Mouse (Mus musculus): ENCODE results near the gene Bloc1s6. TPM values are rescaled to one million over a fixed set of nuclear protein-coding genes. Genes with fewer than 3 reads are reported as not detected.

The Bloc1s6 gene
- total and polyA plus RNA-seq, 3 experiments: 15.3 to 23.9 (median 21.7) TPM

DNA sequence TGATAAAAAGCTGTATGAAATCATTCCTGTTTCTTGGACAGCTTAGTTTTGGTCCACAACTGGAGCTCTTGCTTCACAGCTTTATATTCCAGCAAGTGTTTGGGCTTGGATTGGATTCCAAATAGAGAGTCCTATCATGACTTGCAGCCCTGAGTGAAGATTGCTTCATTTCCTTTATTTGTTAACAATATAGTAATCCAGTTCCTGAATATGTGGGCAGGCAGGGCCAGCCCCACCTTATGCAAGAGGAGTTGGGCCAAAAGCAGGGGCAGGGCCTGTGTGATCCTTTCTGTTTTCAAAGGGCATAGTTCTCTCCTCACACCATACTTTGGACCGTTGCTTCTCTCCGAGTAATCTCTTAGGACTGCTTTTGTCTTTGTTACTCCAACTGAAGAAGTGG is 32.7 kb downstream of the Bloc1s6 start:
- no peak for TF ChIP-seq GATA1 (IDR thresholded peaks at IDR 0.05; ENCODE audit: borderline replicate concordance, low read length)
- Histone ChIP-seq H3K9me3 (replicated peaks) (no peaks in the 10 kb centered on the region), H3K4me1 (ENCODE audit: insufficient read depth, low read depth, low read length) (no peaks in the 10 kb centered on the region), H3K36me3 (replicated peaks) (no peaks in the 10 kb centered on the region), H3K4me3 (ENCODE audit: low read depth, low read length) (no peak overlapping the region), H3K27me3 (ENCODE audit: insufficient read depth, low read length) (no peaks in the 10 kb centered on the region)
- ATAC-seq (ENCODE audit: extremely low read depth, insufficient number of reproducible peaks, low FRiP score, poor library complexity, severe bottlenecking): no peak
- DNase-seq (ENCODE audit: low spot score): no peak

DNA sequence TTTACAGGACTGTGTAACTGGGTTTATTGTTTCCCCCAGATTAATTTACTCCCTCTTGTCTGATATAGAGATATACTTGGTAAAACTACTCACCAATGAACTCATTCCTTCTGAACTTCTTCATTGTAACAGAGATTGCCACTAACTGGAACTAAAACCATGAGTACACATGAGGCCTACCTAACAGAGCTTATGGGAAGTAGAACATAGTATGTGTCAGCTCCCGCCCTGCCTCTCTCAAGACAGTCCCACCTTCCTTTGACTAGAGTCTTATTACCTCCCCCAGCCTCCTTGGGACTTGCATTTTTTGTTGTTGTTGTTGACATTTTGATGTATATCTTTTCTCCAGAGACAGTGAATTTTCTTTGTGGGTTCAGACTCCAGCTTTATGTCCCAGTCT is 34.6 kb downstream of the Bloc1s6 start:
- no peaks in the 10 kb centered on the region for H3K36me3 ChIP-seq (replicated peaks)
- H3K4me1 ChIP-seq (ENCODE audit: insufficient read depth, low read depth, low read length): no peaks in the 10 kb centered on the region
- no peak for DNase-seq (ENCODE audit: low spot score)
- no peak for ATAC-seq (ENCODE audit: extremely low read depth, insufficient number of reproducible peaks, low FRiP score, poor library complexity, severe bottlenecking)
- H3K4me3 ChIP-seq (ENCODE audit: low read depth, low read length): no peak overlapping the region
- no peak for TF ChIP-seq POLR2AphosphoS5 (IDR thresholded peaks at IDR 0.05; ENCODE audit: insufficient replicate concordance, low read depth, low read length)
- TF ChIP-seq GATA2 (IDR thresholded peaks at IDR 0.05; ENCODE audit: borderline replicate concordance, low read depth, low read length): no peak
- no peak for TF ChIP-seq CTCF (IDR thresholded peaks at IDR 0.05; ENCODE audit: low read depth, low read length)
- TF ChIP-seq GATA1 (IDR thresholded peaks at IDR 0.05; ENCODE audit: borderline replicate concordance, low read length): no peak
- TF ChIP-seq TAL1 (conservative IDR thresholded peaks at IDR 0.05; ENCODE audit: low read depth, low read length): no peak
- no peaks in the 10 kb centered on the region for H3K9me3 ChIP-seq (replicated peaks)
- no peaks in the 10 kb centered on the region for H3K27me3 ChIP-seq (ENCODE audit: insufficient read depth, low read length)

DNA sequence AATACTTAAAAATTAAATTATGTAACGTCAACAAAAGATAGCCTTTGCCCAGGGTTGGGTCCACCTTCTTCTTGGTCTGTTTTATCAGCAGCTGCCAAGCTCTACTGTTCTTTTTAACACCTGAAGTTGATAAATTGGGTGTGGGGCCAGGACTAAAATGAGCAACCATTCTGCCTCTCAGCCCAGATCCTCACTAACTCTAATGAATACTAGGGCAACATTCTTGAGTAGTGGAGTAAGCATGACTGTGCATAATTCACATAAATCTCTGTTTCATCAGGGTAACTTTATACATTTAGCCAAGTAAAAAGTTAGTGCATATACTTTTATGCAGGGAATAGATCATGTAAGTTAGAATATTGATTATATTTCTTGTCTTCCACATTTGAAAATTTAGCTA is 37.2 kb downstream of the Bloc1s6 start:
- Histone ChIP-seq H3K4me1 (ENCODE audit: insufficient read depth, low read depth, low read length) (no peaks in the 10 kb centered on the region), H3K27me3 (ENCODE audit: insufficient read depth, low read length) (no peaks in the 10 kb centered on the region), H3K9me3 (replicated peaks) (no peaks in the 10 kb centered on the region), H3K36me3 (replicated peaks) (no peaks in the 10 kb centered on the region), H3K4me3 (ENCODE audit: low read depth, low read length) (no peak overlapping the region)
- DNase-seq (ENCODE audit: low spot score) (no peak), ATAC-seq (ENCODE audit: extremely low read depth, insufficient number of reproducible peaks, low FRiP score, poor library complexity, severe bottlenecking) (no peak)
- TF ChIP-seq TAL1 (conservative IDR thresholded peaks at IDR 0.05; ENCODE audit: low read depth, low read length): no peak
- TF ChIP-seq GATA2 (IDR thresholded peaks at IDR 0.05; ENCODE audit: borderline replicate concordance, low read depth, low read length): no peak
- TF ChIP-seq GATA1 (IDR thresholded peaks at IDR 0.05; ENCODE audit: borderline replicate concordance, low read length): no peak
- TF ChIP-seq POLR2AphosphoS5 (IDR thresholded peaks at IDR 0.05; ENCODE audit: insufficient replicate concordance, low read depth, low read length): no peak
- TF ChIP-seq CTCF (IDR thresholded peaks at IDR 0.05; ENCODE audit: low read depth, low read length): no peak

DNA sequence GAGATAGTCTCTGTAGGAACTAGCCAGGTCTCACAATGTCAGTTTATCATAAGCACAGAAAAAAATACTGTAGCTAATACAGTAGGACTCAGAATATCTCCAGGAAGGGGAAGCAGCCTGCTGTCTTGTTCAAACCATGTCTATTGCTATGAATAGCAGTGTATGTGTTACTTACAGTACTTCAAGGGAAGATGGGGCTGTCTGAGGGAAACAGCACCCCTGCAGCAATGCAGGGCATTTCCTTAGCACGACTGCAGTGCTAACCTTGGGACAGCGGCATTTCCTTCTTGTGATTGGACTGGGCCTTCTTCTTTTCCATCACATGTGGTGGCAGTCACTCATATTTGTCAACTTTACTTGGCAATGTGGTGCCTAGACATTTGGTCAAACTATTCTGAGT is 38.5 kb downstream of the Bloc1s6 start:
- no peaks in the 10 kb centered on the region for H3K9me3 ChIP-seq (replicated peaks)
- no peaks in the 10 kb centered on the region for H3K36me3 ChIP-seq (replicated peaks)
- H3K4me3 ChIP-seq (ENCODE audit: low read depth, low read length): no peak overlapping the region
- TF ChIP-seq TAL1 (conservative IDR thresholded peaks at IDR 0.05; ENCODE audit: low read depth, low read length) (no peak), POLR2AphosphoS5 (IDR thresholded peaks at IDR 0.05; ENCODE audit: insufficient replicate concordance, low read depth, low read length) (no peak), CTCF (IDR thresholded peaks at IDR 0.05; ENCODE audit: low read depth, low read length) (no peak), GATA1 (IDR thresholded peaks at IDR 0.05; ENCODE audit: borderline replicate concordance, low read length) (no peak), GATA2 (IDR thresholded peaks at IDR 0.05; ENCODE audit: borderline replicate concordance, low read depth, low read length) (no peak)
- no peak for ATAC-seq (ENCODE audit: extremely low read depth, insufficient number of reproducible peaks, low FRiP score, poor library complexity, severe bottlenecking)
- no peak for DNase-seq (ENCODE audit: low spot score)
- H3K4me1 ChIP-seq (ENCODE audit: insufficient read depth, low read depth, low read length): no peaks in the 10 kb centered on the region
- no peaks in the 10 kb centered on the region for H3K27me3 ChIP-seq (ENCODE audit: insufficient read depth, low read length)

DNA sequence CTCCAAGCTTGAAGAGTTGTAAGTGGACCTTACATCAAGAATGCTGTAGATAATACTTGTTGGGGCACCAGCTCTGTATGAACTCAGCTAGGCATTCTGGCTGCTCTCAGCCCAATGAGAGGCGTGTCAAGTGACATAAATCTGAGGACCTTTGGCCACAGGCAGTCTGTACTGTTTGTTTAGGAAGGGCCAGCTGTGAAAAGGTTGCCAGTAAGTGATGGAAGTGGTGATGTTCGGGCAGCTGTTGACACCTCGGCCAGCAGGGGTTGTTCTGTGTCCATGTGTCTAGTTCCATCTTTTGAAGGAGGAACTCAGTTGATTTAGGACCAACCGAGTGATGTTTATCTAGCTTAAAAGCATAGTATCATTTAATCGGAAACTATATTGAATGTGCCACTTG is 41.7 kb downstream of the Bloc1s6 start:
- ATAC-seq (ENCODE audit: extremely low read depth, insufficient number of reproducible peaks, low FRiP score, poor library complexity, severe bottlenecking) (no peak), DNase-seq (ENCODE audit: low spot score) (no peak)
- TF ChIP-seq GATA2 (IDR thresholded peaks at IDR 0.05; ENCODE audit: borderline replicate concordance, low read depth, low read length) (no peak), GATA1 (IDR thresholded peaks at IDR 0.05; ENCODE audit: borderline replicate concordance, low read length) (no peak), TAL1 (conservative IDR thresholded peaks at IDR 0.05; ENCODE audit: low read depth, low read length) (no peak), POLR2AphosphoS5 (IDR thresholded peaks at IDR 0.05; ENCODE audit: insufficient replicate concordance, low read depth, low read length) (no peak)
- no peaks in the 10 kb centered on the region for H3K4me1 ChIP-seq (ENCODE audit: insufficient read depth, low read depth, low read length)
- H3K9me3 ChIP-seq (replicated peaks): no peaks in the 10 kb centered on the region
- no peaks in the 10 kb centered on the region for H3K27me3 ChIP-seq (ENCODE audit: insufficient read depth, low read length)
- no peaks in the 10 kb centered on the region for H3K36me3 ChIP-seq (replicated peaks)
- H3K4me3 ChIP-seq (ENCODE audit: low read depth, low read length): no peak overlapping the region

DNA sequence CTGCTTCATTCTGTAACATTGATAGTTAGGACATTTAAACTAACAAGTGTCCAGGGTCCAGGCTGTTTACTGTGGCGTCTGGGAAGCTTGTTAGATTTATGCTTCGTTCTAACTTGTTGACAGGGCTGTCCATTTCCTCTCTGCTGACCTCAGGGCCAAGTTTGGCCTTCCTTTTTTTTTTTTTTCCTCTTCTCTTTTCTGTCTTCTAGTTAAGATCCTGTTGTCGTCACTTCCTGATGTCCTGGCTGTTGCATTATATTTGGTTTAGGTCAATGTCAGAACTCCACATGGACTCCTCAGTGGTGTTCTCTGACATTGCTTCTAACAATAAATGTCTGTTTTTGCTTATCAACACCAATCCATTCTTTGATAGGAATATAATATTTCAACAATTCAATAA is 42.1 kb downstream of the Bloc1s6 start:
- H3K27me3 ChIP-seq (ENCODE audit: insufficient read depth, low read length): no peaks in the 10 kb centered on the region
- DNase-seq (ENCODE audit: low spot score) (no peak), ATAC-seq (ENCODE audit: extremely low read depth, insufficient number of reproducible peaks, low FRiP score, poor library complexity, severe bottlenecking) (no peak)
- H3K4me1 ChIP-seq (ENCODE audit: insufficient read depth, low read depth, low read length): no peaks in the 10 kb centered on the region
- no peak overlapping the region for H3K4me3 ChIP-seq (ENCODE audit: low read depth, low read length)
- TF ChIP-seq GATA1 (IDR thresholded peaks at IDR 0.05; ENCODE audit: borderline replicate concordance, low read length) (no peak), GATA2 (IDR thresholded peaks at IDR 0.05; ENCODE audit: borderline replicate concordance, low read depth, low read length) (no peak), CTCF (IDR thresholded peaks at IDR 0.05; ENCODE audit: low read depth, low read length) (no peak), TAL1 (conservative IDR thresholded peaks at IDR 0.05; ENCODE audit: low read depth, low read length) (no peak), POLR2AphosphoS5 (IDR thresholded peaks at IDR 0.05; ENCODE audit: insufficient replicate concordance, low read depth, low read length) (no peak)
- no peaks in the 10 kb centered on the region for H3K36me3 ChIP-seq (replicated peaks)
- H3K9me3 ChIP-seq (replicated peaks): no peaks in the 10 kb centered on the region

Measured in G1E (cell line).